ENCODE assay signal across 10 mouse cellular contexts in the genomic region with DNA sequence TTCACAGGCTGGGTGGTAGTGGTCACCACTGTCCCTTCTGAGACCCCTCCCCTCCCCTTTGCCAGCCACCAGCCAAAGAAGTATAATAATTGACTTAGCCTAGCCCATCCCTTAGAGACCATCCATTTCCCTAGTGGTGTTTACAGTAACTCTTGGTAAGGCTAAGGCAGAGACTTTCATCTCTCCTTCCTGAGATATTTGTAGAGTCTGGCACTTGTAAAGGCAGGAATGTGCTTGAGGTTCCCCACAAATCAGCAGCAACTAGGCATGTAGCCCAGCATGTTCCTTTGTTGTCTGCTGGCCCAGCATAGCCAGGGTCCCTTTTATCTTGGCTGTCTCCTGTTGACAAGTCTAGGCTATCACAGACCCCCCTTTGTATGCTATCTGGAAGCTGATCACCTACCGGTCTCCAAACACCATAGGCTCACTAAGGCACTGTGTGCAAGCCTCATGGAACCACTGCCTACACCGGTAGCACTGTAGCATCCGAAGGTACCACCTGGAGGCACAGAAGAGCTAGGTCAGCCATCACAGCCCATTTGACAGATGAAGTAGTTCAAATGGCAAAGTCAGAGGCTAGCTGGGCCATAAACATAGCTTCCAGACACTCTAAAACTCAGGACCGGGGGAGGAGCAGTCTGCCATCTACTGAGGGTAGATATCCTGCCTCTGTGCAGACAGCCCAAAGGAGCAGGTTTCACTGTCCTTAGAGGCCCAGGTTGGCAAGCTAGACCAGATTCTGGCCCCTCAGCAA. TPM values are rescaled to one million over a fixed set of nuclear protein-coding genes. Genes with fewer than 3 reads are reported as not detected.
DNase-seq lines count a peak whose midpoint lies in the region; ATAC-seq lines count a peak whose summit lies in the region.
"Had no signal": no experiment of that assay in that cellular context is flagged by ENCODE, and none has a peak within 500 bp of the region (broad histone marks: within the 10 kb centered on the region; RNA-seq: fewer than 3 reads in every experiment).

No protein-coding gene starts in this region.

- WGBS in heart, embryonic 12.5 days: 58% methylated on average over 4 of the region's 4 CpGs
- 80% methylated on average over 4 of the region's 4 CpGs for WGBS in forebrain, embryonic 16.5 days
- WGBS in macrophage (ENCODE audit: missing documents): 93% methylated on average over 4 of the region's 4 CpGs

- H3K9me3 ChIP-seq in heart, embryonic 12.5 days (replicated peaks): no peaks in the 10 kb centered on the region
- no peaks in the 10 kb centered on the region for H3K9me3 ChIP-seq in forebrain, embryonic 16.5 days (ENCODE audit: control insufficient read depth, low read length)
- H3K9me3 ChIP-seq: limb, embryonic 15.5 days had no signal

- H3K4me3 ChIP-seq in heart, embryonic 12.5 days: no peak overlapping the region
- H3K4me3 ChIP-seq in forebrain, embryonic 16.5 days (replicated peaks; ENCODE audit: low read length): peak overlapping the region; percentile 45; the same call in 1 of the 2 replicates
- H3K4me3 ChIP-seq in macrophage (ENCODE audit: inconsistent target): no peak overlapping the region

- ATAC-seq in heart, embryonic 12.5 days (ENCODE audit: insufficient number of reproducible peaks, low FRiP score): no peak
- ATAC-seq in forebrain, embryonic 16.5 days: no peak

- 0 out of 2 replicates have a peak, but pooled peaks cover 3% of the 10 kb centered on the region for H3K27me3 ChIP-seq in heart, embryonic 12.5 days (replicated peaks)
- H3K27me3 ChIP-seq in forebrain, embryonic 16.5 days (replicated peaks; ENCODE audit: control insufficient read depth, insufficient read depth, low read length): no peaks in the 10 kb centered on the region

- no peak overlapping the region; the same call in 1 of the 2 replicates for H3K27ac ChIP-seq in heart, embryonic 12.5 days (ENCODE audit: poor library complexity, severe bottlenecking)
- H3K27ac ChIP-seq in forebrain, embryonic 16.5 days (ENCODE audit: low read length): peak overlapping the region; percentile 82
- peak overlapping the region; percentile 71 for H3K27ac ChIP-seq in macrophage

- no peak overlapping the region for H3K9ac ChIP-seq in heart, embryonic 12.5 days
- no peak overlapping the region; the same call in 1 of the 2 replicates for H3K9ac ChIP-seq in forebrain, embryonic 16.5 days (replicated peaks; ENCODE audit: low read depth, low read length)
- H3K9ac ChIP-seq: limb, embryonic 15.5 days had no signal

- peaks cover 23% of the 10 kb centered on the region for H3K4me1 ChIP-seq in heart, embryonic 12.5 days (replicated peaks)
- H3K4me1 ChIP-seq in forebrain, embryonic 16.5 days (replicated peaks; ENCODE audit: control insufficient read depth, insufficient read depth, low read length): peaks cover 13% of the 10 kb centered on the region

- peak overlapping the region; percentile 79; the same call in 1 of the 2 replicates for H3K4me2 ChIP-seq in heart, embryonic 12.5 days
- peak overlapping the region; percentile 71 for H3K4me2 ChIP-seq in forebrain, embryonic 16.5 days (ENCODE audit: low read length)

- H3K36me3 ChIP-seq in heart, embryonic 12.5 days: no peaks in the 10 kb centered on the region
- no peaks in the 10 kb centered on the region for H3K36me3 ChIP-seq in forebrain, embryonic 16.5 days (ENCODE audit: control insufficient read depth, insufficient read depth)
- no peaks in the 10 kb centered on the region for H3K36me3 ChIP-seq in macrophage (ENCODE audit: inconsistent target)

- H3K79me2 ChIP-seq in macrophage (ENCODE audit: inconsistent target): no peaks in the 10 kb centered on the region

- no peak for DNase-seq in heart, adult 8-10 months (ENCODE audit: low spot score)
- DNase-seq in brain, adult 2 months (ENCODE audit: low read depth, low spot score): peak; percentile 4
- DNase-seq in right cerebral cortex, postnatal 10 days (ENCODE audit: low spot score in 2 of 2): no peak
- DNase-seq in gastrocnemius, postnatal 14 days: no peak
- DNase-seq in spleen, postnatal 14 days (ENCODE audit: low spot score in 2 of 2): no peak
- DNase-seq: right cerebral cortex, postnatal 14 days had no signal

- intact Hi-C loops in gastrocnemius, postnatal 14 days (cut with DNase I; ENCODE audit: low total_unique reads): no loop called here

RNA-seq across cellular contexts. Expression of gene Phf19, which starts 10.0 kb away (rescaled TPM):
- 2.6 and 3.2 TPM in 2 replicates for polyA plus RNA-seq in heart, embryonic 12.5 days (2016; fragmentation: Nextera tagmentation; extraction: Ambion mirVana)
- 1 to 10 TPM in 2 of 4 experiments, under 1 TPM in 2; 0.66 to 1.5 (median 1.2) TPM for total RNA-seq in heart, adult 8-10 months (2022)
- polyA plus RNA-seq in forebrain, embryonic 16.5 days (2015; fragmentation: Nextera tagmentation; extraction: Ambion mirVana): 3.8 and 4.5 TPM in 2 replicates
- total RNA-seq in macrophage (2018; cell fraction: chromatin; rRNA removed): 10 to 100 TPM in 8 of 26 experiments, 1 to 10 TPM in 18; 2.5 to 22.3 (median 7.0) TPM
- total RNA-seq in macrophage (2018; cell fraction: cytosol; rRNA removed): 1 to 10 TPM; 1.4 to 3.6 (median 2.5) TPM
- total RNA-seq in macrophage (2018; cell fraction: nucleus; rRNA removed): 10 to 100 TPM in 1 of 26 experiments, 1 to 10 TPM in 25; 1.8 to 15.1 (median 3.8) TPM
- polyA plus RNA-seq in macrophage (2018): 0.77 to 6.5 TPM (median 3.5 TPM) in 3 replicates
- 1 to 10 TPM; 1.7 to 2.1 TPM for total RNA-seq in gastrocnemius, postnatal 14 days (2021)

RNA-seq across cellular contexts. Expression of gene Psmd5, which starts 29.1 kb away (rescaled TPM):
- polyA plus RNA-seq in heart, embryonic 12.5 days (2016; fragmentation: Nextera tagmentation; extraction: Ambion mirVana): 59.7 and 60.0 TPM in 2 replicates
- total RNA-seq in heart, adult 8-10 months (2022): 10 to 100 TPM; 11.2 to 13.0 (median 11.9) TPM
- polyA plus RNA-seq in forebrain, embryonic 16.5 days (2015; fragmentation: Nextera tagmentation; extraction: Ambion mirVana): 102 and 105 TPM in 2 replicates
- 10 to 100 TPM in 12 of 26 experiments, 1 to 10 TPM in 14; 2.2 to 20.9 (median 9.6) TPM for total RNA-seq in macrophage (2018; cell fraction: chromatin; rRNA removed)
- total RNA-seq in macrophage (2018; cell fraction: cytosol; rRNA removed): 10 to 100 TPM in 25 of 26 experiments, 1 to 10 TPM in 1; 8.0 to 22.3 (median 14.0) TPM
- total RNA-seq in macrophage (2018; cell fraction: nucleus; rRNA removed): 10 to 100 TPM in 10 of 26 experiments, 1 to 10 TPM in 16; 3.4 to 15.4 (median 8.7) TPM
- polyA plus RNA-seq in macrophage (2018): 14.4 to 23.0 TPM (median 19.4 TPM) in 3 replicates
- 10 to 100 TPM; 13.5 to 13.8 TPM for total RNA-seq in gastrocnemius, postnatal 14 days (2021)

RNA-seq across cellular contexts. Expression of gene Cutal, which starts 29.6 kb away (rescaled TPM):
- not detected in 2 replicates for polyA plus RNA-seq in heart, embryonic 12.5 days (2016; fragmentation: Nextera tagmentation; extraction: Ambion mirVana)
- 1 to 10 TPM in 2 of 4 experiments, under 1 TPM in 2; 0.87 to 2.1 (median 1.1) TPM for total RNA-seq in heart, adult 8-10 months (2022)
- 0.17 TPM in 1 of 2 replicates, not detected in the other for polyA plus RNA-seq in forebrain, embryonic 16.5 days (2015; fragmentation: Nextera tagmentation; extraction: Ambion mirVana)
- not detected for total RNA-seq in macrophage (2018; cell fraction: chromatin; rRNA removed)
- not detected for total RNA-seq in macrophage (2018; cell fraction: cytosol; rRNA removed)
- not detected for total RNA-seq in macrophage (2018; cell fraction: nucleus; rRNA removed)
- polyA plus RNA-seq in macrophage (2018): not detected in 3 replicates
- under 1 TPM; 0.29 to 0.49 TPM for total RNA-seq in gastrocnemius, postnatal 14 days (2021)

RNA-seq across cellular contexts. Expression of gene Traf1, which starts 57.7 kb away (rescaled TPM):
- 1.2 and 1.3 TPM in 2 replicates for polyA plus RNA-seq in heart, embryonic 12.5 days (2016; fragmentation: Nextera tagmentation; extraction: Ambion mirVana)
- 1 to 10 TPM; 1.1 to 2.6 (median 1.2) TPM for total RNA-seq in heart, adult 8-10 months (2022)
- 1.3 and 1.8 TPM in 2 replicates for polyA plus RNA-seq in forebrain, embryonic 16.5 days (2015; fragmentation: Nextera tagmentation; extraction: Ambion mirVana)
- 1,000 to 10,000 TPM in 2 of 26 experiments, 100 to 1,000 TPM in 17, 10 to 100 TPM in 7; 17.9 to 1,486 (median 305) TPM for total RNA-seq in macrophage (2018; cell fraction: chromatin; rRNA removed)
- total RNA-seq in macrophage (2018; cell fraction: cytosol; rRNA removed): 100 to 1,000 TPM in 4 of 26 experiments, 10 to 100 TPM in 16, 1 to 10 TPM in 6; 4.1 to 298 (median 39.1) TPM
- 1,000 to 10,000 TPM in 1 of 26 experiments, 100 to 1,000 TPM in 19, 10 to 100 TPM in 6; 18.6 to 1,031 (median 263) TPM for total RNA-seq in macrophage (2018; cell fraction: nucleus; rRNA removed)
- 3.0 to 7.8 TPM (median 3.3 TPM) in 3 replicates for polyA plus RNA-seq in macrophage (2018)
- total RNA-seq in gastrocnemius, postnatal 14 days (2021): 1 to 10 TPM; 1.0 to 1.7 TPM
